18 mouse cellular contexts compared by ENCODE assay signal in genomic region chr6:81946906-81947305, GRCm38 (mm10).
"Had no signal": no experiment of that assay in that cellular context is flagged by ENCODE, and none has a peak within 500 bp of the region (broad histone marks: within the 10 kb centered on the region; RNA-seq: fewer than 3 reads in every experiment).

No protein-coding gene starts in this region.

- H3K27me3 ChIP-seq: liver, embryonic 15.5 days; lung, embryonic 15.5 days; midbrain, embryonic 12.5 days; neural tube, embryonic 13.5 days; neural tube, embryonic 15.5 days; stomach, embryonic 15.5 days had no signal

- H3K4me1 ChIP-seq: liver, embryonic 15.5 days; lung, embryonic 15.5 days; midbrain, embryonic 10.5 days; midbrain, embryonic 12.5 days; neural tube, embryonic 13.5 days; neural tube, embryonic 15.5 days; stomach, embryonic 15.5 days had no signal

- H3K27ac ChIP-seq: liver, embryonic 15.5 days; lung, embryonic 15.5 days; midbrain, embryonic 10.5 days; midbrain, embryonic 12.5 days; neural tube, embryonic 13.5 days; neural tube, embryonic 15.5 days; stomach, embryonic 15.5 days; stomach, postnatal 0 days had no signal

- H3K9me3 ChIP-seq: liver, embryonic 15.5 days; lung, embryonic 15.5 days; midbrain, embryonic 10.5 days; midbrain, embryonic 12.5 days; neural tube, embryonic 13.5 days; neural tube, embryonic 15.5 days; stomach, embryonic 15.5 days had no signal

- H3K4me3 ChIP-seq: liver, embryonic 15.5 days; lung, embryonic 15.5 days; midbrain, embryonic 10.5 days; midbrain, embryonic 12.5 days; myocyte; neural tube, embryonic 13.5 days; neural tube, embryonic 15.5 days; stomach, embryonic 15.5 days had no signal

- DNase-seq: liver, postnatal 0 days; lung, adult 2 months; lung, postnatal 14 days; lung, postnatal 4 days; midbrain, embryonic 14.5 days; right cerebral cortex, postnatal 25 days; thymus, adult 2 months; thymus, postnatal 25 days; thymus, postnatal 4 days had no signal
